Mouse (Mus musculus): ENCODE measurements around the gene Ptov1. TPM values are rescaled to one million over a fixed set of nuclear protein-coding genes. Genes with fewer than 3 reads are reported as not detected.

Ptov1 gene
- polyA plus RNA-seq, 1 experiment, result 141 TPM

DNA sequence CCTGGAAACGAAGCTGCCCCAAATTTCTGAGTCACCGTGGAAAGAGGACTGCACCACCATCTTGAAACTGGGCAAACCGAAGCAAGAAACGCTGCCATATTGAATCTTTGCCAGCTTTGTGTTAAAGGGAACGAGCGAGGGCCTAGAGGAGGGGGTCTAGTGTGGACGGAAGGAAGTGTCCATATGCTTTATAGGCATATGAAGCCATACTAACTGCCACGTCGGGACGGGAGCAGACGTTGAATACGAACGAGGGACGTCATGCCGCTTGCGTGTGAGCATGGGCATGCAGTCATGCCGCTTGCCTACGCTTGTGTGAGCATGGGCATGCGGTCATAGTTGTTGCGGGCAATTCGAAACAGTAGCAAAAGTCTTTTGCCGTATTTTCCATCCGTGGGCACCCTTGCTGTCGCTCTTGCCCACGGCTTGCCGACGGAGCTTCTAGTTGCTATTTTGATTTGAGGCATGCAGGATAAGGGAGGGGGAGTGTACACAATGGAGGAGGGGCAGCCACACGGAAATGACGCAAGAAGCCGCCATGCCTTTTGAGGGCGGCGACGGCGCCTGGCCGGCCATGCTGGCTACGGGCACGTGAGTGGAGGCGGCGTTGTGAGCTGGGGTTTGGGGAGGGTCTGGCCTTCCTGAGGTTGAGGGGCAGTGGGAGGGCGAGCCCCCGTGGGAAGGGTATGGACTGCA is 20.0 kb downstream of the Ptov1 start:
- WGBS, result under 1% methylated on average over 41 of the region's 41 CpGs
- TF ChIP-seq POLR2A (IDR thresholded peaks at IDR 0.05; ENCODE audit: low read depth, low read length) (no peak; the same call in none of the 2 replicates), CTCF (IDR thresholded peaks at IDR 0.05; ENCODE audit: extremely low read depth, insufficient read length, insufficient replicate concordance, low read depth, low read length) (no peak)
- H3K36me3 ChIP-seq (ENCODE audit: control insufficient read depth, insufficient read depth, low read length), result peaks cover 21% of the 10 kb centered on the region

DNA sequence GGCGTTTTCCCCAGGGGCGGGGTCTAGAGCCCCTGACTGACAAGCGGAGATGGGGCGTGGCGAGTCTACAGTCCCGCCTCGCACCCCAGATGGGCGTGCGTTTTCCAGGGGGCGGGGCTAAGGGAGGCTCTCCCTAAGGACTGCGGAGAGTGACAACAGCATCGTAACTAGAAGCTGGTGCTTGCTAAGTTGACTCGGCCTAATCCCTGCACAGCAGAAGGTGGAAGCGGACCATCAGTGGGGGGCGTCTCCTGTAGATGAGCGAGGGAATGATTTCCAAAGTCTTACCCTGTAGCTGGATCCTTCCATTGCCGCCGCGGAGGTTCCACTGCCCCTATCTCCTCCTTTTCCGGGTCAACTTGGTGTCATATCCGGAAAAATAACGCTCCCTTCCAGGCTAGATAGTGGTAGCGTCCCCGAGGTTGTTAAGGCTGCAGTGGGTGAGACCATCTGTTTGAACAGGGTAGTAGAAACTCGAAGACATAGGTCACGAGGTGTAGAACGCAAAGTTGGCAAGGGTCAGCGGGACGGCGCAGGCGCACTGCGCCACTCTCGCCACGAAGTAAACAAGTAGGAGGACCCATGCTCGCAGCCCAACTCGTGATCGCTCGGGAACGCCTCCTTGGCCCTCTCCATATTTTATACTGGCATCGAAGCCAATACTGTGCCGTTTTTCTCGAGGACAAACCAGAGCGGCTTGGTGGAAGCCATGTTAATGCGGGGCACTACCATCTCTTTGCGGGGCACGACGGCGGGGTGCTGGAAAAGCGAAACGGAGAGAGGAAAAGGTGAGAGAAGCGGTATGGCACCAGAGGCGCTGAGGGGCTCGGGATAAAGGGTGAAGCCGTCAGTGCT is 20.8 kb downstream of the Ptov1 start, which contains the start of the genes Akt1s1 and Tbc1d17:
Gene Akt1s1, plus strand, starts transcription at position 431 of the 855 bp plus-strand sequence.
Gene Tbc1d17, minus strand, starts transcription at position 519 of the 855 bp plus-strand sequence.
- peaks cover 27% of the 10 kb centered on the region for H3K36me3 ChIP-seq (ENCODE audit: control insufficient read depth, insufficient read depth, low read length)
- WGBS, result under 1% methylated on average over 54 of the region's 54 CpGs
- H3K4me3 ChIP-seq (ENCODE audit: low read depth, low read length), result peak within 1 kb of the TSS; percentile 80
- no peaks in the 10 kb centered on the region for H3K27me3 ChIP-seq (ENCODE audit: control insufficient read depth, insufficient read depth, low read length)
- H3K27ac ChIP-seq (ENCODE audit: insufficient read depth, low read depth, low read length), result peak within 1 kb of the TSS; percentile 91
- H3K4me1 ChIP-seq (ENCODE audit: control insufficient read depth, insufficient read depth, insufficient read length, low read length), result peaks cover 11% of the 10 kb centered on the region
- TF ChIP-seq POLR2A (IDR thresholded peaks at IDR 0.05; ENCODE audit: low read depth, low read length) (peak; percentile 48; the same call in 1 of the 2 replicates), CTCF (IDR thresholded peaks at IDR 0.05; ENCODE audit: extremely low read depth, insufficient read length, insufficient replicate concordance, low read depth, low read length) (no peak)

More for the DNA sequence above, 20.0 kb downstream of the Ptov1 start:
- H3K27me3 ChIP-seq (ENCODE audit: control insufficient read depth, insufficient read depth, low read length), result no peaks in the 10 kb centered on the region
- H3K4me3 ChIP-seq (ENCODE audit: low read depth, low read length), result peak overlapping the region; percentile 80
- peak overlapping the region; percentile 91 for H3K27ac ChIP-seq (ENCODE audit: insufficient read depth, low read depth, low read length)
- H3K4me1 ChIP-seq (ENCODE audit: control insufficient read depth, insufficient read depth, insufficient read length, low read length), result peaks cover 13% of the 10 kb centered on the region

DNA sequence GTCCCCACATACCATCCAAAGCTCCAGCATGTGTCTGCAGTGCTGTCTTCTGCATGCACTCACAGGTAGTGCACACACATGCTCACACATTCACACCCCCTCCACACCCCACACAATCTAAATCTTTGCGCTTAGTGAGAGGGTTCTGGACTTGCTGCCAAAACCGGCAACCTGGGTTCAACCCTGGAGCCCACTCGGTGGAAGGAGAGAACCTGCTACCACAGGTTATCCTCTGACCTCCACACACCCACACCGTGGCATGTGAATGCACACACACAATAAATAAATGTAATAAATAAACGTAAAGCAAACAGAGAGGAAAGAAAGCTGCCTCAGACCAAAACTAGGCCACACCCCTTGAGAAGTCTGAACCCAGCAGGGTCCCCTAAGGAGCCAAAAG is 21.8 kb downstream of the Ptov1 start:
- no peak for TF ChIP-seq POLR2A (IDR thresholded peaks at IDR 0.05; ENCODE audit: low read depth, low read length)
- no peak for TF ChIP-seq CTCF (IDR thresholded peaks at IDR 0.05; ENCODE audit: extremely low read depth, insufficient read length, insufficient replicate concordance, low read depth, low read length)
- 29% methylated on average over 5 of the region's 5 CpGs for WGBS
- no peak overlapping the region for H3K27ac ChIP-seq (ENCODE audit: insufficient read depth, low read depth, low read length)
- peak overlapping the region; percentile 80 for H3K4me3 ChIP-seq (ENCODE audit: low read depth, low read length)
- no peaks in the 10 kb centered on the region for H3K27me3 ChIP-seq (ENCODE audit: control insufficient read depth, insufficient read depth, low read length)
- peaks cover 37% of the 10 kb centered on the region for H3K36me3 ChIP-seq (ENCODE audit: control insufficient read depth, insufficient read depth, low read length)
- peaks cover 8% of the 10 kb centered on the region; the same call in 1 of the 2 replicates for H3K4me1 ChIP-seq (ENCODE audit: control insufficient read depth, insufficient read depth, insufficient read length, low read length)

- TF ChIP-seq CTCF (IDR thresholded peaks at IDR 0.05; ENCODE audit: extremely low read depth, insufficient read length, insufficient replicate concordance, low read depth, low read length), result no peak
- no peak for TF ChIP-seq POLR2A (IDR thresholded peaks at IDR 0.05; ENCODE audit: low read depth, low read length)
- Histone ChIP-seq H3K36me3 (ENCODE audit: control insufficient read depth, insufficient read depth, low read length) (peaks cover 46% of the 10 kb centered on the region), H3K27ac (ENCODE audit: insufficient read depth, low read depth, low read length) (no peak overlapping the region), H3K4me3 (ENCODE audit: low read depth, low read length) (no peak overlapping the region), H3K4me1 (ENCODE audit: control insufficient read depth, insufficient read depth, insufficient read length, low read length) (peaks cover 8% of the 10 kb centered on the region; the same call in 1 of the 2 replicates), H3K27me3 (ENCODE audit: control insufficient read depth, insufficient read depth, low read length) (no peaks in the 10 kb centered on the region)
- 87% methylated on average over 7 of the region's 7 CpGs for WGBS
Measured at GRCm38 (mm10) chr7:44846804-44847203, 22.8 kb downstream of the Ptov1 start.

DNA sequence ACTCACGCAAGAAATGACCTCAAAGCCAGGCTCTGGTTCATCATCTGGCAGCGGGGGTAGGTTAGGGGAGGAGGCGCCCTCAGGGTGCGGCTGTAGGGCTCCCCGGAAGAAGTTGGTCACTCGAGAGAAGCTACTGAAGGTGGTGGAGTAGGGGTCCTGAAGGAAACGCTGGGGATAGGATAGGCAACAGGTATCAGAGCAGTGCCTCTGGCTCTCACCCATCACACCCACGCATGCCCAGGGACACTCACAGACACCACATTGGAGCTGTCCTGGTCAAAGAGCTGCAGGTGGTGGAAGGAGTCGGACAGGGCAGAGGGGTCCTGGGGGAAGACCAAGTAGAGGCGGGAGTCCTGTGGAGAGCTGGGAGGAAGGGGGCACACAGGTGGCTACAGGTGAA is 24.6 kb downstream of the Ptov1 start:
- no peak overlapping the region for H3K4me3 ChIP-seq (ENCODE audit: low read depth, low read length)
- no peak overlapping the region for H3K27ac ChIP-seq (ENCODE audit: insufficient read depth, low read depth, low read length)
- TF ChIP-seq POLR2A (IDR thresholded peaks at IDR 0.05; ENCODE audit: low read depth, low read length) (no peak), CTCF (IDR thresholded peaks at IDR 0.05; ENCODE audit: extremely low read depth, insufficient read length, insufficient replicate concordance, low read depth, low read length) (no peak)
- H3K4me1 ChIP-seq (ENCODE audit: control insufficient read depth, insufficient read depth, insufficient read length, low read length), result peaks cover 7% of the 10 kb centered on the region
- 92% methylated on average over 10 of the region's 10 CpGs for WGBS
- peaks cover 53% of the 10 kb centered on the region for H3K36me3 ChIP-seq (ENCODE audit: control insufficient read depth, insufficient read depth, low read length)
- H3K27me3 ChIP-seq (ENCODE audit: control insufficient read depth, insufficient read depth, low read length), result no peaks in the 10 kb centered on the region

GRCm38 (mm10) chr7:44841825-44842463 is 27.6 kb downstream of the Ptov1 start:
- 90% methylated on average over 8 of the region's 8 CpGs for whole genome bisulfite sequencing
- Histone ChIP-seq H3K27me3 (ENCODE audit: control insufficient read depth, insufficient read depth, low read length) (no peaks in the 10 kb centered on the region), H3K4me3 (ENCODE audit: low read depth, low read length) (no peak overlapping the region), H3K4me1 (ENCODE audit: control insufficient read depth, insufficient read depth, insufficient read length, low read length) (peaks cover 13% of the 10 kb centered on the region), H3K27ac (ENCODE audit: insufficient read depth, low read depth, low read length) (no peak overlapping the region), H3K36me3 (ENCODE audit: control insufficient read depth, insufficient read depth, low read length) (peaks cover 53% of the 10 kb centered on the region)
- TF ChIP-seq POLR2A (IDR thresholded peaks at IDR 0.05; ENCODE audit: low read depth, low read length) (no peak), CTCF (IDR thresholded peaks at IDR 0.05; ENCODE audit: extremely low read depth, insufficient read length, insufficient replicate concordance, low read depth, low read length) (no peak)
